Mouse (Mus musculus) liver, adult 2 months (tissue): ENCODE results near the gene Wbp2nl. TPM values are rescaled to one million over a fixed set of nuclear protein-coding genes. Genes with fewer than 3 reads are reported as not detected.

Experiments used
- DNase-seq: peaks from one replicate; pipeline ENCODE4 v3.0.0-alpha.2; 2011; ENCODE audit warnings: low read depth, low spot score; ENCODE audit errors: extremely low read depth
- H3K27ac ChIP-seq: fragments of 200-500 bp; replicated peaks from 2 replicates; pipeline ENCODE4 v1.5.1; 2012; ENCODE audit warnings: low read depth, mild to moderate bottlenecking, control low read depth, inconsistent platforms, low read length; ENCODE audit not compliant: insufficient read depth
- H3K27me3 ChIP-seq: fragments of 200-500 bp; 2 replicates; pipeline ENCODE4 v1.6.1; 2012; ENCODE audit warnings: mild to moderate bottlenecking, moderate library complexity, low read length, inconsistent platforms; ENCODE audit not compliant: control insufficient read depth, insufficient read depth
- H3K36me3 ChIP-seq: fragments of 200-500 bp; 2 replicates; pipeline ENCODE4 v1.6.1; 2012; ENCODE audit warnings: low read length, inconsistent platforms; ENCODE audit not compliant: control insufficient read depth, insufficient read depth
- H3K4me1 ChIP-seq: fragments of 200-500 bp; 2 replicates; pipeline ENCODE4 v1.6.1; 2011; ENCODE audit warnings: low read length; ENCODE audit not compliant: control insufficient read depth, insufficient read depth
- H3K4me3 ChIP-seq: fragments of 200-500 bp; 2 replicates; pipeline ENCODE4 v1.5.1; 2011; ENCODE audit warnings: low read depth, mild to moderate bottlenecking, control low read depth, low read length, moderate library complexity; ENCODE audit not compliant: insufficient read depth
- H3K79me2 ChIP-seq: fragments of 200-500 bp; 2 replicates; pipeline ENCODE4 v1.6.1; 2012; ENCODE audit warnings: inconsistent platforms, mild to moderate bottlenecking, low read length, moderate library complexity; ENCODE audit not compliant: control insufficient read depth, insufficient read depth
- H3K9ac ChIP-seq: fragments of 200-500 bp; 2 replicates; pipeline ENCODE4 v1.6.1; 2012; ENCODE audit warnings: low read depth, mild to moderate bottlenecking, control low read depth, inconsistent platforms, low read length
- CTCF ChIP-seq: fragments of 200-500 bp; IDR thresholded peaks from 2 replicates; pipeline ENCODE4 v1.5.1; 2011; ENCODE audit warnings: low read depth, low read length, control low read depth
- POLR2A ChIP-seq: fragments of 200-500 bp; IDR thresholded peaks from 2 replicates; pipeline ENCODE4 v1.6.1; 2011; ENCODE audit warnings: low read length, control low read depth; ENCODE audit not compliant: insufficient read depth; ENCODE audit errors: extremely low read depth
- WGBS: fragments of 180-500 bp; shearing (Covaris S2); methylation state at CpG from one replicate; pipeline ENCODE4 v1.1.7; 2018; 5-methylcytosine and 5-hydroxymethylcytosine counted together
- polyA plus RNA-seq: library from polyadenylated mRNA; depleted of rRNA; stranded (reverse); fragments of >200 nt; gene quantifications from 2 replicates; pipeline ENCODE4 v1.2.3, GENCODE M21; 2012
- total RNA-seq: library from RNA; depleted of rRNA; stranded (reverse); fragments of >200 nt; gene quantifications from 2 replicates; pipeline ENCODE4 v1.2.3, GENCODE M21; 2014

Gene Wbp2nl
- total and polyA plus RNA-seq, 2 experiments, result not detected

DNA sequence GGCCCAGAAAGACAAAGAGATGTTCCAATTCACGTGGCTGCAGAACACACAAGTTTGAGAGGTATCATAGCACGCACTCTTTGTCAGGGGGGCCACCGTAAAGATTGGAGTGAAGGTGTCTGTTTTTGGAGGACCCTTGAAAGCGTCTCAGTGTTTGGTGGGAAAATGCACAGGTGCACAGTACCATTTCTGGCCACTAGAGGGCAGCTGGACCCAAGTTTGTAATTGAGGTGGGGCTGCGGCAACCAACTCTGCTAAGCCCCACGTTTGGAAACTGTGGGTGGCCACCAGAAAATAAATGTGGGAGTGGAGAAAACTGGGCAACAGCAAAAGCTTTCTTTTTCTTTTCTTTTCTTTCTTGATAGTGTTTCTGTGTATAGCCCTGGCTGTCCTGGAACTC, 32.4 kb upstream of the Wbp2nl start:
- 11% methylated on average over 6 of the region's 6 CpGs for WGBS
- Histone ChIP-seq H3K27me3 (no peaks in the 10 kb centered on the region), H3K9ac (no peak overlapping the region), H3K36me3 (no peaks in the 10 kb centered on the region), H3K79me2 (no peaks in the 10 kb centered on the region), H3K27ac (no peak overlapping the region), H3K4me3 (no peak overlapping the region), H3K4me1 (no peaks in the 10 kb centered on the region)
- TF ChIP-seq POLR2A (no peak), CTCF (peak; percentile 87)
- peak; percentile 7 for DNase-seq

DNA sequence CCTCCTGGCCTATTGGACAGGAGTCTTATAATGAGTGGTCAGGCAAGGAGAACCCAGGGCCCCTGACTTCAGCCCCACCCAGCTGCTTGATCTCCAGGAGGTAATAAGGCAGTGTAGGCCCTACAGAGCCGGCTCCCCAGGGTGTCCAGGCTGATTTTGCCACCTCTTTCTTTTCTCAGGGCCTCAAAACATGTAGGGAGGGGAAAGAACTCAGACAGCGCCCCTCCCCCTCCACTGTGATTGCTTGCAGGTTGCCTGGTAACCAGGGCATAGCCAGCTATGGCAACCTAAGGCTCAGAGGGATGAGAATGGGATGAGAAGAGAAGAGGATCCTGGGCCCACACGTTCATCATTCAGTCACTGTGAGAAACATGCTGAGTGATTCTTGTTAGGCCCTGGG, 30.6 kb upstream of the Wbp2nl start:
- WGBS, result 73% methylated on average over 3 of the region's 3 CpGs
- Histone ChIP-seq H3K9ac (no peak overlapping the region), H3K79me2 (no peaks in the 10 kb centered on the region), H3K27me3 (no peaks in the 10 kb centered on the region), H3K4me1 (no peaks in the 10 kb centered on the region), H3K4me3 (no peak overlapping the region), H3K36me3 (no peaks in the 10 kb centered on the region), H3K27ac (no peak overlapping the region)
- DNase-seq, result no peak
- no peak for TF ChIP-seq POLR2A
- TF ChIP-seq CTCF, result no peak

DNA sequence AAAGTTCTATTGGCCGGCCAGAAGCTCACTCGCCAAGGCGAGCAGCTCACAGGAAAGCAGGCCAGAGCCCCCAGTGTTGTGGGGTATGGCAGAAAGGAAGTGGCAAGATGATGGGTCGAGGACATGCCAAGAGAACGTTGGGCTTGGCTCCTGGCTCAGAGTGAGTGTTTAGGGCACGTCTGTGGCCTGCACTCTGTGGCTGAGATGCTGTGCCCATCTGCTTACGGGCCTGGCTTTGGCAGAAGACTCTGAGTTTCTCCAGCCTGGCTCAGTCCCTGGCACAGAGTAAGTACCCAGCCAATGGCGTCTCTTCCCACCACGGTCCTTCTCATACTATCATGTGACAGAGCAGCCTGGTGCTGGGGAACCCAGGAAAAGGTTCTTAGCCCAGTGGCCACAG, 30.0 kb upstream of the Wbp2nl start:
- no peak overlapping the region for H3K9ac ChIP-seq
- H3K79me2 ChIP-seq, result no peaks in the 10 kb centered on the region
- no peaks in the 10 kb centered on the region for H3K27me3 ChIP-seq
- no peaks in the 10 kb centered on the region for H3K36me3 ChIP-seq
- DNase-seq, result no peak
- WGBS, result 92% methylated on average over 9 of the region's 9 CpGs
- no peak overlapping the region for H3K27ac ChIP-seq
- H3K4me3 ChIP-seq, result no peak overlapping the region
- no peaks in the 10 kb centered on the region for H3K4me1 ChIP-seq
- no peak for TF ChIP-seq POLR2A
- TF ChIP-seq CTCF, result no peak

DNA sequence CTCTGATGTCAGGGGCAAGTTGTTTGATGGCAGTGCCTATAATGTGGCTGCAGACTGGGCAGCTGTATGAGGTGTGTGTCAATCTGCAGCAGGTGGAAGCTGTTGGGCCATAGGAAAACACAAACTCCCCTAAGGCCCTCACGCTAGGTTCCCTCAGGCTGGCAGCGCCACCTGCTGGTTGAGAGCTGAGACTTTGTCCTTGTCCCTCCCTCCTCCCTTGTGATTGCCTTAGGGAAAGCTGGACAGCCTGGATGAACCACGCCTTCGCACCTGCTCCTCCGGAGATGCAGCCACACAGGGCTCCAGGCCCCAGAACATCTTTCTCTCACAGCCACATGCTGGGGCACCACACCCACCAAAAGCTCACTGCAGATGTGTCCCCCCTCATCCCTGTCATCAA, 27.6 kb upstream of the Wbp2nl start:
- peaks cover 3% of the 10 kb centered on the region; the same call in 1 of the 2 replicates for H3K4me1 ChIP-seq
- no peak overlapping the region for H3K9ac ChIP-seq
- H3K27ac ChIP-seq, result no peak overlapping the region
- no peak for TF ChIP-seq POLR2A
- peak; percentile 96 for TF ChIP-seq CTCF
- WGBS, result 9% methylated on average over 5 of the region's 5 CpGs
- no peaks in the 10 kb centered on the region for H3K36me3 ChIP-seq
- peaks cover 9% of the 10 kb centered on the region for H3K27me3 ChIP-seq
- DNase-seq, result peak; percentile 47
- H3K79me2 ChIP-seq, result no peaks in the 10 kb centered on the region
- H3K4me3 ChIP-seq, result no peak overlapping the region

DNA sequence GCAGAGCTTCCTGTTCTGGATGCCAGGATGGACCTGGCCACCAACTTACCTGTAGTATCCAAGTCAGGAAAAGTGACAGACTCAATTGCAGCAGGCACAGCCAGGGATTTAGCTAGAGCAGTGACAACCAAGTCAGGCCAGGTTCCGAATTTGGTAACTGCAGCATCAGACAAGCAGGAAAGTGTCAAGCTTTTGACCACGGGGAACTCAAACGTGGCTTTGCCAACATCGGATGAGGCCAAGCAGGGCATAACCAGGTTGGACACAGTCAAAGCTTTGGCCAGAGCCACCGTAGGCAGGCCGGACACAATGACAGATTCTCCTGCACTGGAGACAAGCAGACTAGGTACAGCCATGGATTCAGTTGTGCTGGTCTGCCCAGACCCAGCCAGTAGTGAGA, 26.5 kb upstream of the Wbp2nl start:
- WGBS, result 83% methylated on average over 6 of the region's 6 CpGs
- TF ChIP-seq CTCF (no peak), POLR2A (no peak)
- H3K79me2 ChIP-seq, result no peaks in the 10 kb centered on the region
- H3K27ac ChIP-seq, result no peak overlapping the region
- H3K4me3 ChIP-seq, result no peak overlapping the region
- no peak overlapping the region for H3K9ac ChIP-seq
- H3K27me3 ChIP-seq, result peaks cover 9% of the 10 kb centered on the region
- H3K36me3 ChIP-seq, result no peaks in the 10 kb centered on the region
- H3K4me1 ChIP-seq, result peaks cover 3% of the 10 kb centered on the region; the same call in 1 of the 2 replicates
- DNase-seq, result no peak

DNA sequence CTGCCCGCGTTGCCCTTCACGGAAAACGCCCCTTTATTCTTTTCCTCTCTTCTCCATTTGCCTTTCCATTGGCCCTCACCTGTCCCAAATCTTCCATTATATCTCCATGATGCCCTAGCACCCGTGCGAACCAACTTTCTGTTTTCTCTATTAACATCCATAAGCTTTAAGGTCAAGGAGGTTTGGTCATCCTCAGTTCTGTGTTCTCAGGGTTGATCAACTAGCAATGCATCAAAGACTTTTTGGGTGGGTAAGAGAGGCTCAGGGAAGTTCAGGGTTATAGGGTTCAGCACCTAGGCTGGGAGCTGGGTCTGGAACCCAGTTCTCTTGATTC, 24.2 kb upstream of the Wbp2nl start, which contains the start of gene Sept3:
TSS of gene Sept3 (plus strand) at position 301 of the 334 bp plus-strand sequence.
- no peak within 1 kb of the TSS for H3K9ac ChIP-seq

More for the DNA sequence above, 24.2 kb upstream of the Wbp2nl start, which contains the start of gene Sept3:
- no peaks in the 10 kb centered on the region for H3K79me2 ChIP-seq
- TF ChIP-seq POLR2A, result no peak
- TF ChIP-seq CTCF, result no peak
- no peak for DNase-seq
- peak within 1 kb of the TSS; percentile 36; the same call in 1 of the 2 replicates for H3K4me3 ChIP-seq
- no peaks in the 10 kb centered on the region for H3K36me3 ChIP-seq
- H3K4me1 ChIP-seq, result peaks cover 3% of the 10 kb centered on the region; the same call in 1 of the 2 replicates
- no peak within 1 kb of the TSS for H3K27ac ChIP-seq
- 40% methylated on average over 6 of the region's 6 CpGs for WGBS
- peaks cover 9% of the 10 kb centered on the region for H3K27me3 ChIP-seq
